Mouse (Mus musculus): ENCODE data around the gene Snx21. TPM values are rescaled to one million over a fixed set of nuclear protein-coding genes. Genes with fewer than 3 reads are reported as not detected.

Snx21 gene
- polyA plus RNA-seq, 1 experiment from 2014 or later = 26.7 TPM

GRCm38 (mm10) chr2:164821060-164821459 is 35.4 kb downstream of the Snx21 start:
- Histone ChIP-seq H3K36me3 (peaks cover 37% of the 10 kb centered on the region), H3K4me2 (no peak overlapping the region), H3K9me3 (no peaks in the 10 kb centered on the region), H3K4me3 (no peak overlapping the region), H3K27ac (replicated peaks) (no peak overlapping the region), H3K27me3 (replicated peaks) (no peaks in the 10 kb centered on the region), H3K9ac (no peak overlapping the region), H3K4me1 (peaks cover 25% of the 10 kb centered on the region)
- ATAC-seq (ENCODE audit: extremely low read depth, insufficient number of reproducible peaks, low FRiP score, low TSS enrichment) = no peak
- 79% methylated on average over 6 of the region's 6 CpGs for WGBS

GRCm38 (mm10) chr2:164822636-164823165 is 37.1 kb downstream of the Snx21 start, which contains the start of gene Zswim1:
TSS of gene Zswim1 (plus strand) at chr2:164822686.
- ATAC-seq (ENCODE audit: extremely low read depth, insufficient number of reproducible peaks, low FRiP score, low TSS enrichment) = peak; percentile 99
- WGBS = 2% methylated on average over 32 of the region's 32 CpGs
- Histone ChIP-seq H3K4me1 (peaks cover 16% of the 10 kb centered on the region), H3K27me3 (replicated peaks) (no peaks in the 10 kb centered on the region), H3K36me3 (peaks cover 53% of the 10 kb centered on the region), H3K4me2 (peak within 1 kb of the TSS; percentile 78), H3K4me3 (peak within 1 kb of the TSS; percentile 88), H3K27ac (replicated peaks) (peak within 1 kb of the TSS; percentile 88), H3K9me3 (no peaks in the 10 kb centered on the region), H3K9ac (peak within 1 kb of the TSS; percentile 90)

- peak; percentile 33; the same call in 1 of the 2 replicates for ATAC-seq (ENCODE audit: extremely low read depth, insufficient number of reproducible peaks, low FRiP score, low TSS enrichment)
- 2% methylated on average over 10 of the region's 10 CpGs for WGBS
- H3K36me3 ChIP-seq = peaks cover 58% of the 10 kb centered on the region
Observed at GRCm38 (mm10) chr2:164823181-164823585, 37.6 kb downstream of the Snx21 start.

GRCm38 (mm10) chr2:164823969-164824368 is 38.3 kb downstream of the Snx21 start:
- peak overlapping the region; percentile 78 for H3K4me2 ChIP-seq
- no peak for ATAC-seq (ENCODE audit: extremely low read depth, insufficient number of reproducible peaks, low FRiP score, low TSS enrichment)
- H3K27me3 ChIP-seq (replicated peaks) = no peaks in the 10 kb centered on the region
- H3K4me3 ChIP-seq = peak overlapping the region; percentile 88
- no peak overlapping the region for H3K9ac ChIP-seq
- H3K9me3 ChIP-seq = no peaks in the 10 kb centered on the region
- 91% methylated on average over 4 of the region's 4 CpGs for WGBS
- H3K36me3 ChIP-seq = peaks cover 66% of the 10 kb centered on the region
- H3K27ac ChIP-seq (replicated peaks) = no peak overlapping the region
- peaks cover 14% of the 10 kb centered on the region for H3K4me1 ChIP-seq

More at GRCm38 (mm10) chr2:164823181-164823585, 37.6 kb downstream of the Snx21 start:
- peaks cover 14% of the 10 kb centered on the region for H3K4me1 ChIP-seq
- peak overlapping the region; percentile 88 for H3K27ac ChIP-seq (replicated peaks)
- peak overlapping the region; percentile 90 for H3K9ac ChIP-seq
- H3K9me3 ChIP-seq = no peaks in the 10 kb centered on the region
- no peaks in the 10 kb centered on the region for H3K27me3 ChIP-seq (replicated peaks)
- peak overlapping the region; percentile 78 for H3K4me2 ChIP-seq
- peak overlapping the region; percentile 88 for H3K4me3 ChIP-seq

GRCm38 (mm10) chr2:164825521-164825920 is 39.9 kb downstream of the Snx21 start:
- Histone ChIP-seq H3K36me3 (peaks cover 68% of the 10 kb centered on the region), H3K4me3 (no peak overlapping the region), H3K27me3 (replicated peaks) (no peaks in the 10 kb centered on the region), H3K9me3 (no peaks in the 10 kb centered on the region), H3K27ac (replicated peaks) (no peak overlapping the region), H3K4me1 (peaks cover 14% of the 10 kb centered on the region), H3K9ac (no peak overlapping the region), H3K4me2 (no peak overlapping the region)
- 90% methylated on average over 17 of the region's 17 CpGs for WGBS
- no peak for ATAC-seq (ENCODE audit: extremely low read depth, insufficient number of reproducible peaks, low FRiP score, low TSS enrichment)

- Histone ChIP-seq H3K27me3 (replicated peaks) (no peaks in the 10 kb centered on the region), H3K9ac (no peak overlapping the region), H3K36me3 (peaks cover 54% of the 10 kb centered on the region), H3K9me3 (no peaks in the 10 kb centered on the region), H3K4me3 (no peak overlapping the region), H3K4me1 (peaks cover 27% of the 10 kb centered on the region), H3K4me2 (no peak overlapping the region), H3K27ac (replicated peaks) (no peak overlapping the region)
- no peak for ATAC-seq (ENCODE audit: extremely low read depth, insufficient number of reproducible peaks, low FRiP score, low TSS enrichment)
- 80% methylated on average over 16 of the region's 16 CpGs for WGBS
Observed at GRCm38 (mm10) chr2:164827146-164827850, 41.7 kb downstream of the Snx21 start.

GRCm38 (mm10) chr2:164828437-164828836 is 42.8 kb downstream of the Snx21 start, which contains the start of gene Spata25:
TSS of gene Spata25 (minus strand) at chr2:164828537.
- WGBS = 80% methylated on average over 6 of the region's 6 CpGs
- Histone ChIP-seq H3K9ac (no peak within 1 kb of the TSS), H3K4me3 (no peak within 1 kb of the TSS), H3K27ac (replicated peaks) (no peak within 1 kb of the TSS), H3K36me3 (peaks cover 54% of the 10 kb centered on the region), H3K4me1 (peaks cover 25% of the 10 kb centered on the region), H3K27me3 (replicated peaks) (no peaks in the 10 kb centered on the region), H3K9me3 (no peaks in the 10 kb centered on the region), H3K4me2 (no peak within 1 kb of the TSS)
- no peak for ATAC-seq (ENCODE audit: extremely low read depth, insufficient number of reproducible peaks, low FRiP score, low TSS enrichment)

GRCm38 (mm10) chr2:164829090-164829489 is 43.5 kb downstream of the Snx21 start:
- H3K4me3 ChIP-seq = no peak overlapping the region
- peaks cover 19% of the 10 kb centered on the region for H3K4me1 ChIP-seq
- 92% methylated on average over 1 of the region's 1 CpGs for WGBS
- no peaks in the 10 kb centered on the region for H3K9me3 ChIP-seq
- H3K9ac ChIP-seq = no peak overlapping the region
- no peak for ATAC-seq (ENCODE audit: extremely low read depth, insufficient number of reproducible peaks, low FRiP score, low TSS enrichment)
- no peaks in the 10 kb centered on the region for H3K27me3 ChIP-seq (replicated peaks)
- no peak overlapping the region for H3K4me2 ChIP-seq
- peaks cover 54% of the 10 kb centered on the region for H3K36me3 ChIP-seq
- H3K27ac ChIP-seq (replicated peaks) = no peak overlapping the region

- Histone ChIP-seq H3K36me3 (peaks cover 50% of the 10 kb centered on the region), H3K4me1 (peaks cover 31% of the 10 kb centered on the region), H3K9ac (peak overlapping the region; percentile 4), H3K9me3 (no peaks in the 10 kb centered on the region), H3K27ac (replicated peaks) (no peak overlapping the region), H3K4me2 (0 out of 2 replicates have a peak overlapping the region, but pooled peaks have one; percentile 98), H3K27me3 (replicated peaks) (no peaks in the 10 kb centered on the region), H3K4me3 (no peak overlapping the region)
- no peak for ATAC-seq (ENCODE audit: extremely low read depth, insufficient number of reproducible peaks, low FRiP score, low TSS enrichment)
- 84% methylated on average over 10 of the region's 10 CpGs for WGBS
Observed at GRCm38 (mm10) chr2:164831029-164831428, 45.4 kb downstream of the Snx21 start.

- Histone ChIP-seq H3K27ac (replicated peaks) (peak overlapping the region; percentile 99), H3K4me3 (peak overlapping the region; percentile 81), H3K36me3 (peaks cover 49% of the 10 kb centered on the region), H3K4me1 (peaks cover 31% of the 10 kb centered on the region), H3K4me2 (peak overlapping the region; percentile 98), H3K9me3 (no peaks in the 10 kb centered on the region), H3K9ac (peak overlapping the region; percentile 94), H3K27me3 (replicated peaks) (no peaks in the 10 kb centered on the region)
- WGBS = 54% methylated on average over 16 of the region's 16 CpGs
- ATAC-seq (ENCODE audit: extremely low read depth, insufficient number of reproducible peaks, low FRiP score, low TSS enrichment) = no peak
Observed at GRCm38 (mm10) chr2:164832032-164832747, 46.6 kb downstream of the Snx21 start.

- ATAC-seq (ENCODE audit: extremely low read depth, insufficient number of reproducible peaks, low FRiP score, low TSS enrichment) = peak; percentile 52; the same call in 1 of the 2 replicates
- H3K9me3 ChIP-seq = no peaks in the 10 kb centered on the region
- peak within 1 kb of the TSS; percentile 94 for H3K9ac ChIP-seq
- H3K27me3 ChIP-seq (replicated peaks) = no peaks in the 10 kb centered on the region
- WGBS = under 1% methylated on average over 35 of the region's 35 CpGs
- H3K4me2 ChIP-seq = peak within 1 kb of the TSS; percentile 98
- peak within 1 kb of the TSS; percentile 81 for H3K4me3 ChIP-seq
- H3K36me3 ChIP-seq = peaks cover 49% of the 10 kb centered on the region
- peak within 1 kb of the TSS; percentile 99 for H3K27ac ChIP-seq (replicated peaks)
- H3K4me1 ChIP-seq = peaks cover 31% of the 10 kb centered on the region
Observed at GRCm38 (mm10) chr2:164832748-164833301, 47.2 kb downstream of the Snx21 start, which contains the start of gene Ctsa. TSS of gene Ctsa (plus strand) at chr2:164832873.

All from heart, embryonic 13.5 days (tissue).